Mouse (Mus musculus) liver, embryonic 16.5 days (tissue): ENCODE measurements at regions not wholly inside any gene's neighbourhood (a gene's known extent, or its start where the extent isn't known, plus 50 kb on each side); places are given as distances from the start of the nearest gene placed in this dataset.
A peak's percentile ranks its signal among the peaks of the same experiment; 100 is the strongest.

Source experiments
- ATAC-seq: fragments of 200-750 bp; cut with Nextera tagmentation; 2 replicates; pipeline ENCODE4 v1.8.0; 2017; ENCODE audit warnings: low read depth, mild to moderate bottlenecking, moderate number of reproducible peaks, moderate library complexity
- H3K27ac ChIP-seq: fragments of 300-500 bp; sonication (generic); 2 replicates; pipeline ENCODE4 v1.5.1; 2014; ENCODE audit warnings: mild to moderate bottlenecking, low read length
- H3K27me3 ChIP-seq: fragments of 300-500 bp; sonication (generic); 2 replicates; pipeline ENCODE4 v1.6.1; 2014; ENCODE audit warnings: low read depth, low read length, mixed read lengths; ENCODE audit not compliant: control insufficient read depth, insufficient read depth
- H3K36me3 ChIP-seq: fragments of 300-500 bp; sonication (generic); 2 replicates; pipeline ENCODE4 v1.6.1; 2014; ENCODE audit warnings: mild to moderate bottlenecking; ENCODE audit not compliant: control insufficient read depth, insufficient read depth
- H3K4me1 ChIP-seq: fragments of 300-500 bp; sonication (generic); 2 replicates; pipeline ENCODE4 v1.6.1; 2014; ENCODE audit warnings: low read depth, low read length, mixed read lengths; ENCODE audit not compliant: control insufficient read depth
- H3K4me2 ChIP-seq: fragments of 300-500 bp; sonication (generic); 2 replicates; pipeline ENCODE4 v1.6.1; 2014; ENCODE audit warnings: low read depth, low read length, mixed read lengths
- H3K4me3 ChIP-seq: fragments of 300-500 bp; sonication (generic); 2 replicates; pipeline ENCODE4 v1.5.1; 2014; ENCODE audit warnings: low read depth, mild to moderate bottlenecking, low read length
- H3K9ac ChIP-seq: fragments of 300-500 bp; sonication (generic); 2 replicates; pipeline ENCODE4 v1.6.1; 2014; ENCODE audit warnings: low read depth, low read length
- H3K9me3 ChIP-seq: fragments of 300-500 bp; sonication (generic); replicated peaks from 2 replicates; pipeline ENCODE4 v1.6.1; 2016; ENCODE audit warnings: low read length; ENCODE audit not compliant: control insufficient read depth
- WGBS: fragments of 180-500 bp; shearing (Covaris S2); extraction: QIAGEN DNeasy Blood & Tissue Kit; methylation state at CpG from one replicate; pipeline ENCODE4 v1.1.7; 2014; ENCODE audit not compliant: insufficient replicate concordance; 5-methylcytosine and 5-hydroxymethylcytosine counted together

DNA sequence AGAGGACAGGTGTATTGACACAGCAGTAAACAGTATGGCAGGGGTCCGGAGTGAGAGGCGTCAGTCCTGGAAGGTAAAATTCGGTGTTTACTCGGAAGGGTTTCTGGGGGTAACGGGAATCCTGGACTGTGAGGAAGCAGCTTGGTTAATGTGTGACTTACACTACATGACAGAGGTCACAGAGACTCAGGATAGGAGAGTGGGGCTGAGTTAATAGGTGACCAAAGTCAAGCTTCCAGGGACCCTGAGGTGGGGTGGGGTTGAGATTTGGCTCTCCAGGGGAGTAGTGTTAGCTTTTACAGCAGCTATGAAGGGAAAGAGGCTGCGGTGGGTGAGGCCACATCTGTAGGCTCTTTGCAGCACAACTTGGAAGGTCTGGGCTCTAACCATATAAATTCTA, 233.9 kb upstream of the Fn1 start:
- Histone ChIP-seq H3K27me3 (no peaks in the 10 kb centered on the region), H3K36me3 (no peaks in the 10 kb centered on the region), H3K4me1 (no peaks in the 10 kb centered on the region; the same call in 1 of the 2 replicates), H3K4me3 (no peak overlapping the region), H3K9ac (no peak overlapping the region), H3K9me3 (no peaks in the 10 kb centered on the region), H3K27ac (peak overlapping the region; percentile 62), H3K4me2 (no peak overlapping the region)
- peak; percentile 90 for ATAC-seq
- WGBS: 56% methylated on average over 6 of the region's 6 CpGs

DNA sequence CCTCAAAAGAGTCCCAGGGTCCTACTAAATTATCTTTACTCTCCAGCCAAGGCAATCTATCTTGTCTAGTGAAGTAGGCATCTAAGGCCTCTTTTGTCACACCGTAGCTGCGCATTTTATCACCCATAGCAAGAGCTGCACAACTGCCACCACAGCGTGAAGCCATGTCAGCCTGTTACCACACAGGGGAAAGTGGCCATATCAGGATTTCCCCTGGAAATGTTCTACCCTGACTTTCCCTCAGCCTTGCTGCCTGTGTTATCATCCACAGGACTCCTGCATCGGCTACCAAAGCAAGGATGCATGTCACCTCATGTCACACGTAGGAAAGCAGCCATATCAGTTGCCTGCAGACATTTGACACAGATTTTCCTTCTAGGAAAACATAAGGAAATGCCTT, 233.2 kb upstream of the Fn1 start:
- H3K27ac ChIP-seq: 0 out of 2 replicates have a peak overlapping the region, but pooled peaks have one; percentile 44

DNA sequence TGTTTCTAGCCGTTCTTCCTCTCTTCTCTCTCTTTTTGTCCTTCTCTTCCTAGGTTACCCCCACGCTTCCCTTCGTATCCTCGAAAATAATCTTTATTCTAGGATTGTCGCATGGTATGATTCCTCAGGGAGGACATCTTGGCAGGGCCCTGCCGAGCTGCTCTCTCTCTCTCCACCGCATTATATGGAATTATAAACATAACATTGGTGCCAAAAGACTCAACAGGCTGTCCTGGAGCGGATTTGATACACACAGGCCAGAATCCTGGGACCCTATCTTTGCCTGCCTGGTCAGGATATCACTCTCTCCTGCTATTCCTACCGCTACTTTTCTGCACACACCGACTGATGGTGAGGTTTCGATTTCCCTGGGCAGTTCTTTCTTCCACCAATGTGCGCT, 228.9 kb upstream of the Fn1 start:
- WGBS: 77% methylated on average over 12 of the region's 12 CpGs
- Histone ChIP-seq H3K9ac (no peak overlapping the region), H3K36me3 (no peaks in the 10 kb centered on the region)

More for the DNA sequence above, 233.2 kb upstream of the Fn1 start:
- Histone ChIP-seq H3K9me3 (no peaks in the 10 kb centered on the region), H3K4me1 (no peaks in the 10 kb centered on the region; the same call in 1 of the 2 replicates), H3K4me2 (no peak overlapping the region), H3K9ac (no peak overlapping the region), H3K36me3 (no peaks in the 10 kb centered on the region), H3K27me3 (no peaks in the 10 kb centered on the region), H3K4me3 (no peak overlapping the region)
- WGBS: 26% methylated on average over 5 of the region's 5 CpGs
- no peak for ATAC-seq

DNA sequence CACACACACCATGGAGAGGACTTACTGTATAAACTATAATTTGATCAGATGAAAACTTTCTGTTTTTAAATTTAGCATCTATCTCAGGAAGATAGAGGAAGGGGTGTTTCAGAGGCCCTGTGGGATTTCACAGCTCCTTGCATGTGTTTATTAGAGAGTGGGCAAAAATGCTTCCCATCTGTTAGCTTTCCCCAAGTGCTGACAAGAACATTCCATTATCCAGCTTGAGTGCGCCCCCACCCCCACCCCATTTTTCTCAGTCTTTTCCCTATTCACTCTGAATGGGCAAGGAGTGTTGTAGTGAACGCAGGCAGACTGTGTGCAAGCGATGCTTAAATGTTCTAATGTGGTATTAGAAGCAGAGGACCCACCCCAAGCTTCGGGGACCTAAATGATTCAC, 228.2 kb upstream of the Fn1 start:
- Histone ChIP-seq H3K27ac (no peak overlapping the region), H3K4me1 (no peaks in the 10 kb centered on the region; the same call in 1 of the 2 replicates), H3K9me3 (no peaks in the 10 kb centered on the region), H3K4me3 (no peak overlapping the region), H3K9ac (no peak overlapping the region), H3K27me3 (no peaks in the 10 kb centered on the region), H3K36me3 (no peaks in the 10 kb centered on the region), H3K4me2 (no peak overlapping the region)
- no peak for ATAC-seq
- 75% methylated on average over 4 of the region's 4 CpGs for WGBS

More for the DNA sequence above, 228.9 kb upstream of the Fn1 start:
- Histone ChIP-seq H3K4me3 (no peak overlapping the region), H3K4me1 (no peaks in the 10 kb centered on the region; the same call in 1 of the 2 replicates), H3K4me2 (no peak overlapping the region), H3K27me3 (no peaks in the 10 kb centered on the region), H3K27ac (no peak overlapping the region), H3K9me3 (no peaks in the 10 kb centered on the region)
- ATAC-seq: no peak

DNA sequence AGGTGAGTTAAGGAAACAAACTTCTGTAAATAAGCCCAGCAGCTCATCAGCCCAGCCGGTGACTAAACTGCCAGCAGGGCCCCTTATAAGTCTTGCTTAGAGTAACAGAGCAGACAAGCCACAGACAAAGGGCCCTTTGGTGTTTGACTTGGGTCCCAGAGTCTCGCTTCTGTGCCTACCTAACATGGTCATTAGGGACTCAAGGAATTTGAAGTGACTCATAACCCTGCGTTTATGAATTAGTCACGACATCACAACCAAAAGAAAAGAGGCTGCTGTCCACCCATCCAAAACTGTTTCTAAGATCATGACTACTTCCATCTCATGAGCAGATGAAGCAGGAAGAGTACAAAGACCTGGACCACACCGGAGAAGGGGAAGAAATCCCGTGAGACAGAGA, 227.5 kb upstream of the Fn1 start:
- 69% methylated on average over 6 of the region's 6 CpGs for WGBS
- Histone ChIP-seq H3K9me3 (no peaks in the 10 kb centered on the region), H3K4me1 (no peaks in the 10 kb centered on the region), H3K4me3 (no peak overlapping the region), H3K27ac (no peak overlapping the region), H3K36me3 (no peaks in the 10 kb centered on the region), H3K4me2 (no peak overlapping the region), H3K9ac (no peak overlapping the region), H3K27me3 (no peaks in the 10 kb centered on the region)
- no peak for ATAC-seq

DNA sequence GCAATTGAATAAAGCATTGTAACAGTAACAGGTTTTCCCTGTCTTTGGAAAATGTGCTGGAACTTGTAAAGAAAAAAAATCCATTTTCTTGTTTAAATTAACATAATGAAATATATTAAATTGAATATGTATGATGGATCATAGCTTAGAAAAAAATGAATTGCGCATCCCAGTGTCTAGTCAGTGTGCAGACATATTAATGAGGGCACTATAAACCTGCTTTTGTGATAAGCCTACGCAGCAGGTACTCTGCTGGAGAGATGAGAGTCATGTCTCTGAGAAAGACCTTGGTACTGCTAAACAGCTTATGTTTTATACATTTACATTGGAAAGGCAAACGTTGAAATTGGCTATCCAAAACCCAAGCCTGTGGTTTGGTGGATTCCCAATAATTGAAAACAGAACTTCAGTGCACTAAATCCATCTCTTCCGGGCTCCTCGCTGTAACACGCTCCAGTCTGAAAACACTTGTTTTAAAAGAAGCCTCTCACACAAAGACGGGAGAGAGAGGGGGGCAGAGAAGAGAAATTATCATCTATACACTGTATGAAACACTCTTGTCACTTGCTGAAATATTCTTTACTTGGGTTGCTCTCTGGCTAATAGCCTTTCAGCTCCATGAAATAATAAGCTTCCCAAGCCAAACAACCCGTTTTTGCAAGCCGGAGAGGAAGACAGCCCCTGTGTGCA, 223.9 kb upstream of the Fn1 start:
- ATAC-seq: no peak
- WGBS: 62% methylated on average over 9 of the region's 9 CpGs
- Histone ChIP-seq H3K9ac (no peak overlapping the region), H3K27me3 (no peaks in the 10 kb centered on the region), H3K36me3 (no peaks in the 10 kb centered on the region), H3K9me3 (no peaks in the 10 kb centered on the region), H3K27ac (no peak overlapping the region), H3K4me3 (no peak overlapping the region), H3K4me2 (no peak overlapping the region), H3K4me1 (no peaks in the 10 kb centered on the region)

DNA sequence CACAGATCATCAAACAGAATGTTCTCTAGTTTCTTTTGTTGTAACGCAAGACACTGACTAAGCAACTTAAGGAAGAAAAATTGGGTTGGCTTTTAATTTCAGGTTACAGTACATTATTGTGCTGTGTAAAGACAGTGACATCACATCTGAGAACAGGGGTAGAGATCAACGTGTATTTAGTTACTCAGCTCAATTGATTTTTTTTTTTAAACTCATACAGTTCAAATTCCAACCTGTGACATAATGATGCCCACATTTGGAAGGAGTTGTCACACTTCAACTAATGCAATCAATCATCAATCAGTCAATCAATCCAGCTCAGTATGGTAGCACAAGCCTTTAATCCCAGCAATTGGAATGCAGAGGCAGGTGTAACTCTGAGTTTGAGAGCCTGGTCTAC, 221.0 kb upstream of the Fn1 start:
- Histone ChIP-seq H3K36me3 (no peaks in the 10 kb centered on the region), H3K9me3 (no peaks in the 10 kb centered on the region), H3K9ac (no peak overlapping the region), H3K4me3 (no peak overlapping the region), H3K27ac (no peak overlapping the region), H3K27me3 (no peaks in the 10 kb centered on the region), H3K4me1 (no peaks in the 10 kb centered on the region), H3K4me2 (no peak overlapping the region)
- ATAC-seq: no peak
- WGBS: 61% methylated on average over 2 of the region's 2 CpGs

DNA sequence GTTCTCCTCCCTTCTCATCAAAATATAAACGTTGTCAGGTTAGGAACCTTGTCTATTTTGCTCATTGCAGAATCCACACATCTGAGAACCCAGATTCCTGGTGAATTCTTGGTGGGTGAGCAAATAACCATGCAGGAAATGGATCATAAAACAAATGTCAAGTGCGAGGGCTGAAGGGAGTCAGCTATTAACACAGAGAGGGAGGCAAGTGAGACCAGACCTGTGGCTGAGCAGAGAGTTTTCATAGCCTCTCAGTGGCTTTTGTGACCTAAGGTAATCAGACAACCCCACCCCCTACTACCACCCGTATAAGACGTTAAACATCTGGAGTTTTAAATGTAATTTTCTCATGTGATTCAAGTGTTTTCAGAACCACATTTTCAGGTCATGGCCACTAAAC, 212.7 kb upstream of the Fn1 start:
- H3K4me2 ChIP-seq: no peak overlapping the region
- H3K9ac ChIP-seq: no peak overlapping the region
- no peak for ATAC-seq
- no peaks in the 10 kb centered on the region for H3K27me3 ChIP-seq
- no peaks in the 10 kb centered on the region for H3K4me1 ChIP-seq
- no peak overlapping the region for H3K4me3 ChIP-seq
- H3K36me3 ChIP-seq: no peaks in the 10 kb centered on the region
- H3K9me3 ChIP-seq: no peaks in the 10 kb centered on the region
- WGBS: 32% methylated on average over 4 of the region's 4 CpGs
- no peak overlapping the region for H3K27ac ChIP-seq

DNA sequence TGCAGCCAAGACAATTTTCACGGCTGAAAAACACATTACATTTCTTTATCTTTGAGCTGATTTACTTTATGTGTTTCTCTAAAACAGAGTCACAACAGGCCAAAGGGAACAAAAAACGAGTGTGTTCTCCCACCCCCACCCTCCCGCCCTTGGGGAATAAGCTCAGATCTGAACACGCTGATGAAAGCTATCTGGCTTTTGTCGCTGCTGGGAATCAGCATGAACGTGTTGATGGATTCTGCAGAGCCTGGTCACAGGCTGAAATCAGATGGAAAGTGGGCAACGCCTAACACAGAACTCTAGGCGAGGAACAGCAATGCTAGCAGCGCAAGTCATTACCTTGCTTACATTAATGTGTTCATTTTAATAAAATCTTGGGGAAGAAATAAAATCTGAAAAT, 211.7 kb upstream of the Fn1 start:
- H3K27ac ChIP-seq: no peak overlapping the region
- H3K4me1 ChIP-seq: no peaks in the 10 kb centered on the region
- no peaks in the 10 kb centered on the region for H3K36me3 ChIP-seq
- no peak for ATAC-seq
- 69% methylated on average over 9 of the region's 9 CpGs for WGBS
- no peak overlapping the region for H3K4me2 ChIP-seq
- no peak overlapping the region for H3K9ac ChIP-seq
- no peaks in the 10 kb centered on the region for H3K9me3 ChIP-seq
- no peaks in the 10 kb centered on the region for H3K27me3 ChIP-seq
- H3K4me3 ChIP-seq: no peak overlapping the region
